Mouse (Mus musculus) MEL (cell line): Measurements from ENCODE around the gene Grb7. TPM values are rescaled to one million over a fixed set of nuclear protein-coding genes. Genes with fewer than 3 reads are reported as not detected.

Source experiments
- DNase-seq: peaks from one replicate; pipeline ENCODE4 v3.0.0; 2011; ENCODE audit warnings: low read depth, low spot score
- H3K27ac ChIP-seq: 2 replicates; pipeline ENCODE4 v1.5.1; 2012; ENCODE audit warnings: low read depth, mild to moderate bottlenecking, control low read depth, low read length, moderate library complexity; ENCODE audit not compliant: control insufficient read depth
- H3K27me3 ChIP-seq, 2 experiments: fragments of 150-350 bp in 1 of 2; sonication (generic) in 1 of 2; 2 replicates each; pipeline ENCODE4 v1.6.1; 2012; ENCODE audit warnings: low read length in 2 of 2, mild to moderate bottlenecking in 2 of 2, improper control_type of control experiment in 1 of 2, moderate library complexity in 1 of 2; ENCODE audit not compliant: insufficient read depth in 2 of 2, control insufficient read depth in 1 of 2
- H3K36me3 ChIP-seq, 2 experiments: 2 replicates each; pipeline ENCODE4 v1.6.1; 2012 to 2014; ENCODE audit warnings: low read length in 2 of 2, improper control_type of control experiment in 1 of 2, inconsistent platforms in 1 of 2, mild to moderate bottlenecking in 1 of 2; ENCODE audit not compliant: insufficient read depth in 2 of 2, control insufficient read depth in 1 of 2
- H3K4me1 ChIP-seq, 2 experiments: fragments of 150-350 bp in 1 of 2; sonication (generic) in 1 of 2; 2 replicates each; pipeline ENCODE4 v1.6.1; 2012; ENCODE audit warnings: low read length in 2 of 2, improper control_type of control experiment in 1 of 2, mild to moderate bottlenecking in 1 of 2; ENCODE audit not compliant: insufficient read depth in 2 of 2, control insufficient read depth in 1 of 2
- H3K4me3 ChIP-seq, 2 experiments: fragments of 150-350 bp in 1 of 2; sonication (generic) in 1 of 2; 2 replicates each; pipeline ENCODE4 v1.5.1; 2012; ENCODE audit warnings: low read depth in 2 of 2, low read length in 2 of 2, mild to moderate bottlenecking in 2 of 2, moderate library complexity in 2 of 2, control low read depth in 1 of 2, improper control_type of control experiment in 1 of 2; ENCODE audit not compliant: control insufficient read depth in 1 of 2, insufficient read depth in 1 of 2
- H3K79me2 ChIP-seq: 2 replicates; pipeline ENCODE4 v1.6.1; 2012; ENCODE audit warnings: mild to moderate bottlenecking, low read length, moderate library complexity; ENCODE audit not compliant: control insufficient read depth, poor library complexity, insufficient read depth
- H3K9ac ChIP-seq: 2 replicates; pipeline ENCODE4 v1.6.1; 2012; ENCODE audit warnings: low read depth, mild to moderate bottlenecking, control low read depth, low read length, moderate library complexity; ENCODE audit not compliant: control insufficient read depth, poor library complexity, severe bottlenecking
- H3K9me3 ChIP-seq: fragments of 150-350 bp; sonication (generic); replicated peaks from 2 replicates; pipeline ENCODE4 v1.6.1; 2012; ENCODE audit warnings: mild to moderate bottlenecking, low read length, improper control_type of control experiment, moderate library complexity; ENCODE audit not compliant: insufficient read depth
- BHLHE40 ChIP-seq: IDR thresholded peaks from 2 replicates; pipeline ENCODE4 v1.6.1; 2012; ENCODE audit warnings: low read depth, mild to moderate bottlenecking, inconsistent platforms, low read length, improper control_type of control experiment, borderline replicate concordance
- CHD1 ChIP-seq: IDR thresholded peaks from 2 replicates; pipeline ENCODE4 v1.6.1; 2012; ENCODE audit warnings: low read depth, mild to moderate bottlenecking, inconsistent platforms, low read length, improper control_type of control experiment
- CHD2 ChIP-seq: IDR thresholded peaks from 2 replicates; pipeline ENCODE4 v1.6.1; 2011; ENCODE audit warnings: low read length, improper control_type of control experiment
- ELF1 ChIP-seq: IDR thresholded peaks from 2 replicates; pipeline ENCODE4 v1.6.1; 2014; ENCODE audit warnings: low read depth, mild to moderate bottlenecking, inconsistent platforms, low read length, improper control_type of control experiment, moderate library complexity
- ETS1 ChIP-seq: IDR thresholded peaks from 2 replicates; pipeline ENCODE4 v1.6.1; 2012; ENCODE audit warnings: low read depth, mild to moderate bottlenecking, inconsistent platforms, low read length, improper control_type of control experiment, moderate library complexity
- GATA1 ChIP-seq: IDR thresholded peaks from 2 replicates; pipeline ENCODE4 v1.6.1; 2011; ENCODE audit warnings: low read depth, low read length, improper control_type of control experiment
- HCFC1 ChIP-seq: IDR thresholded peaks from 2 replicates; pipeline ENCODE4 v1.6.1; 2012; ENCODE audit warnings: low read depth, mild to moderate bottlenecking, inconsistent platforms, low read length, improper control_type of control experiment, moderate library complexity
- JUND ChIP-seq: IDR thresholded peaks from 2 replicates; pipeline ENCODE4 v1.6.1; 2011; ENCODE audit warnings: low read depth, mild to moderate bottlenecking, improper control_type of control experiment, low read length
- KAT2A ChIP-seq: conservative IDR thresholded peaks from 2 replicates; pipeline ENCODE4 v1.6.1; 2012; ENCODE audit warnings: low read depth, low read length, improper control_type of control experiment, inconsistent platforms
- MAZ ChIP-seq: IDR thresholded peaks from 2 replicates; pipeline ENCODE4 v1.6.1; 2012; ENCODE audit warnings: low read depth, mild to moderate bottlenecking, inconsistent platforms, low read length, improper control_type of control experiment
- MEF2A ChIP-seq: IDR thresholded peaks from 2 replicates; pipeline ENCODE4 v1.6.1; 2014; ENCODE audit warnings: low read depth, mild to moderate bottlenecking, inconsistent platforms, low read length, improper control_type of control experiment; ENCODE audit not compliant: poor library complexity, insufficient replicate concordance, severe bottlenecking; ENCODE audit errors: extremely low read depth
- MXI1 ChIP-seq: IDR thresholded peaks from 2 replicates; pipeline ENCODE4 v1.6.1; 2011; ENCODE audit warnings: mild to moderate bottlenecking, low read depth, low read length, improper control_type of control experiment
- MYB ChIP-seq: IDR thresholded peaks from 2 replicates; pipeline ENCODE4 v1.6.1; 2011; ENCODE audit warnings: mild to moderate bottlenecking, low read depth, low read length, improper control_type of control experiment
- MYC ChIP-seq: IDR thresholded peaks from 2 replicates; pipeline ENCODE4 v1.6.1; 2011; ENCODE audit warnings: low read depth, mild to moderate bottlenecking, low read length, improper control_type of control experiment, moderate library complexity
- NELFE ChIP-seq: IDR thresholded peaks from 2 replicates; pipeline ENCODE4 v1.6.1; 2011; ENCODE audit warnings: low read depth, low read length, improper control_type of control experiment
- NRF1 ChIP-seq: IDR thresholded peaks from 2 replicates; pipeline ENCODE4 v1.6.1; 2014; ENCODE audit warnings: low read depth, mild to moderate bottlenecking, inconsistent platforms, low read length, improper control_type of control experiment, moderate library complexity; ENCODE audit not compliant: poor library complexity, insufficient read depth, severe bottlenecking
- POLR2A ChIP-seq, 2 experiments: IDR thresholded peaks; 2 replicates each; pipeline ENCODE4 v1.6.1; 2011 to 2012; ENCODE audit warnings: low read length in 2 of 2, mild to moderate bottlenecking in 2 of 2, control low read depth in 1 of 2, improper control_type of control experiment in 1 of 2, low read depth in 1 of 2, moderate library complexity in 1 of 2; ENCODE audit not compliant: control insufficient read depth in 1 of 2, insufficient read depth in 1 of 2, poor library complexity in 1 of 2
- RAD21 ChIP-seq: IDR thresholded peaks from 2 replicates; pipeline ENCODE4 v1.6.1; 2011; ENCODE audit warnings: mild to moderate bottlenecking, low read depth, low read length, improper control_type of control experiment
- SIN3A ChIP-seq: IDR thresholded peaks from 2 replicates; pipeline ENCODE4 v1.6.1; 2012; ENCODE audit warnings: low read length, improper control_type of control experiment, inconsistent platforms
- SMC3 ChIP-seq: IDR thresholded peaks from 2 replicates; pipeline ENCODE4 v1.6.1; 2011; ENCODE audit warnings: low read depth, low read length, improper control_type of control experiment
- TAL1 ChIP-seq: IDR thresholded peaks from 2 replicates; pipeline ENCODE4 v1.6.1; 2012; ENCODE audit warnings: mild to moderate bottlenecking, inconsistent platforms, low read length, moderate library complexity, mixed read lengths
- TBP ChIP-seq: IDR thresholded peaks from 2 replicates; pipeline ENCODE4 v1.8.0; 2011; ENCODE audit warnings: low read depth, low read length, improper control_type of control experiment
- TCF12 ChIP-seq: IDR thresholded peaks from 2 replicates; pipeline ENCODE4 v1.6.1; 2014; ENCODE audit warnings: low read depth, mild to moderate bottlenecking, inconsistent platforms, low read length, improper control_type of control experiment, moderate library complexity
- USF1 ChIP-seq: IDR thresholded peaks from 2 replicates; pipeline ENCODE4 v1.6.1; 2014; ENCODE audit warnings: low read depth, mild to moderate bottlenecking, inconsistent platforms, low read length, improper control_type of control experiment, moderate library complexity
- USF2 ChIP-seq, 2 experiments: IDR thresholded peaks; 2 replicates each; pipeline ENCODE4 v1.6.1; 2011 to 2012; ENCODE audit warnings: improper control_type of control experiment in 2 of 2, low read length in 2 of 2, borderline replicate concordance in 1 of 2, inconsistent platforms in 1 of 2, low read depth in 1 of 2, mild to moderate bottlenecking in 1 of 2; ENCODE audit not compliant: insufficient read depth in 1 of 2
- ZC3H11A ChIP-seq: IDR thresholded peaks from 2 replicates; pipeline ENCODE4 v1.6.1; 2012; ENCODE audit warnings: low read depth, mild to moderate bottlenecking, inconsistent platforms, low read length, improper control_type of control experiment
- ZKSCAN1 ChIP-seq: IDR thresholded peaks from 2 replicates; pipeline ENCODE4 v1.6.1; 2012; ENCODE audit warnings: low read depth, mild to moderate bottlenecking, inconsistent platforms, low read length, improper control_type of control experiment, moderate library complexity
- ZMIZ1 ChIP-seq: IDR thresholded peaks from 2 replicates; pipeline ENCODE4 v1.6.1; 2012; ENCODE audit warnings: low read depth, mild to moderate bottlenecking, inconsistent platforms, low read length, improper control_type of control experiment, moderate library complexity
- polyA plus RNA-seq, 2 experiments: library from polyadenylated mRNA; stranded (reverse) in 1 of 2; unstranded in 1 of 2; fragments of >175 nt in 1 of 2; fragments of >200 nt in 1 of 2; gene quantifications; 2 replicates each; pipeline versions ENCODE4 v1.2.1 to v1.2.4; 2012; ENCODE audit warnings: low replicate concordance in 2 of 2, low read depth in 1 of 2; ENCODE audit not compliant: insufficient read length in 2 of 2, insufficient read depth in 1 of 2, missing spikeins in 1 of 2
- total RNA-seq: library from RNA; depleted of rRNA; stranded (reverse); fragments of 300-350 nt; gene quantifications from 2 replicates; pipeline ENCODE4 v1.2.3, GENCODE M21; 2012

Grb7 gene
- total and polyA plus RNA-seq, 3 experiments = 0.21 TPM; not detected in 2

DNA sequence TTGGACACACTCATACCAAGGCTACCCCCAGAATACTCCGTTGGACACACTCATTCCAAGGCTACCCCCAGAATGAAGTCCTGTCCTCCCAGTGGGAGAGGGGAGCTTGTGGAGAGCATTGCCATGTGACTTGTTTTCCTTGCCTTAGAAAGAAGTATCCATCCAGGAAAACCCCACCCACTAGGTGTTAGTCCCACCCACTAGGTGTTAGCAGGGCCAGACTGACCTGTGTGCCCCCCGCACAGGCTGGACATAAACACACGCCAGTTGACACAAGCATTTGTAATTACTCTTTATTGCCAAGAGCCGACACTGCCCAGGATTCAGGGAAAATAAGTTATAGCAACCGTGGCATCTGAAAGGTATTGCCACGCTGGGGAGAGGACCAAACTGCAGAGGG is 8.8 kb upstream of the Grb7 start:
- H3K9me3 ChIP-seq = no peaks in the 10 kb centered on the region
- no peak overlapping the region for H3K27ac ChIP-seq
- no peak overlapping the region for H3K4me3 ChIP-seq
- H3K4me1 ChIP-seq = peaks cover 2 to 5% of the 10 kb centered on the region in 2 experiments; a peak in 1 of 4 replicates
- no peak for DNase-seq
- H3K36me3 ChIP-seq = no peaks in the 10 kb centered on the region
- no peak for TF ChIP-seq MAZ
- TF ChIP-seq NRF1 = no peak
- TF ChIP-seq MYC = no peak
- TF ChIP-seq JUND = no peak
- TF ChIP-seq MEF2A = no peak
- no peak for TF ChIP-seq TCF12
- no peak for TF ChIP-seq USF1
- TF ChIP-seq ZC3H11A = no peak
- TF ChIP-seq, all 39 proteins: peak for 0
- no peaks in the 10 kb centered on the region; the same call in 1 of the 2 replicates for H3K79me2 ChIP-seq
- H3K9ac ChIP-seq = no peak overlapping the region
- peaks cover 0 to 2% of the 10 kb centered on the region in 2 experiments; a peak in 1 of 4 replicates for H3K27me3 ChIP-seq

DNA sequence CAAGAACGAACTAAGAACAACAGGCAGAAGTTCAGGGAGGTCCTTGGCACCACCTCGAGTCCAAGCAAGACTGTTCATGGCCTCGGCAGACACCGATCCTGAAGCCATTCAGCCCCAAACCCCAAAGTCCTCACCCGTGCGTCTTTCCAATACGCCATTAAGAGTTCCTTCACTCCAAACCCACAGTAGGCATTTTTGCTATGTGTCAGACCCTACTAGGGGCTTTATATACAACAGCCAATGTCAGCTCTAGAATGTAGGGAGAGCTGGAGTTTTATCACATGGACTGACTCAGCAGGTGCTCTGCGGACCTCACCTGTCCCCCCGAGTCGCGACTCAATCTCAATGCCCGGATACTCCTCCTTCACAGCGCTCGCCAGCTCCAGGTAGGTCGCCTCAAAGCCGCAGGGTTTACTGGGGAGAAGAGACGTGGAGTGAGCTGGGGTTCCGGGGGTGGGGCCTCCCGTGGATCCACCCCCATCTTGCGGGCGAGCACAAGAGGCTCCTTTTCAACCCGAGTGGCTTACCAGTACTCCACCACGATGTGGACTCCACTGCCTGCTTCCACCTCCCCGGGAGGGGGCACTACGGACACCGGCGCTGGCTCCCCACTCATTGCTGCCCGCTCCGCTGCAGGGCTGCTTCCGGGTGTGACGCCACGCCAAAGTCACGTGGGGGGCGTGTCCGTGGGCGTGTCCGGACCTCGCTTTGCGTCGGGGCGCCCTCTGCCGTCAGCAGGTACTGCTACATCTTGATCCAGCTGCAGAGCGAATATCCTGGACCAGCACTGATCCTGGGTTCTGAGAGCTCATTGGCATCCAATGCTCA is 7.6 kb upstream of the Grb7 start, which contains the start of gene Mien1:
Gene Mien1 (minus strand): TSS at position 661 of the 828 bp plus-strand sequence.
- Histone ChIP-seq H3K4me1 (peaks cover 2 to 5% of the 10 kb centered on the region in 2 experiments; a peak in 1 of 4 replicates), H3K27me3 (peaks cover 0 to 5% of the 10 kb centered on the region in 2 experiments), H3K9ac (peak within 1 kb of the TSS; percentile 75), H3K36me3 (no peaks in the 10 kb centered on the region), H3K9me3 (no peaks in the 10 kb centered on the region), H3K4me3 (peak within 1 kb of the TSS; percentile 53 to 78), H3K79me2 (no peaks in the 10 kb centered on the region; the same call in 1 of the 2 replicates), H3K27ac (peak within 1 kb of the TSS; percentile 64)
- peak; percentile 97 for DNase-seq
- no peak for TF ChIP-seq JUND
- TF ChIP-seq SIN3A = peak; percentile 98
- TF ChIP-seq ETS1 = peak; percentile 55; the same call in 1 of the 2 replicates
- no peak for TF ChIP-seq ZMIZ1
- TF ChIP-seq MXI1 = peak; percentile 88
- no peak for TF ChIP-seq TAL1
- 0 out of 2 replicates have a peak, but pooled peaks have one; percentile 11 for TF ChIP-seq NRF1
- TF ChIP-seq HCFC1 = peak; percentile 87
- no peak; the same call in 1 of the 2 replicates for TF ChIP-seq KAT2A
- TF ChIP-seq ZKSCAN1 = peak; percentile 79; the same call in 1 of the 2 replicates
- TF ChIP-seq CHD2 = no peak
- TF ChIP-seq TCF12 = peak; percentile 50
- peak; percentile 95 for TF ChIP-seq SMC3
- no peak for TF ChIP-seq MAZ
- TF ChIP-seq USF2 (IDR thresholded peaks at IDR 0.05; ENCODE audit: borderline replicate concordance in 1 of 2, insufficient read depth in 1 of 2, low read depth in 1 of 2, low read length in 2 of 2) = peak; percentile 86 to 96
- TF ChIP-seq BHLHE40 = peak; percentile 98
- TF ChIP-seq TBP = peak; percentile 55; the same call in 1 of the 2 replicates
- peak; percentile 100 for TF ChIP-seq ELF1
- TF ChIP-seq MYB = no peak
- no peak for TF ChIP-seq GATA1
- peak; percentile 71; the same call in 1 of the 2 replicates for TF ChIP-seq NELFE
- TF ChIP-seq POLR2A (IDR thresholded peaks at IDR 0.05; ENCODE audit: control insufficient read depth in 1 of 2, insufficient read depth in 1 of 2, low read depth in 1 of 2, low read length in 2 of 2, poor library complexity in 1 of 2) = peak; percentile 69 to 85; a peak in 2 of 4 replicates
- TF ChIP-seq CHD1 = no peak
- TF ChIP-seq RAD21 = peak; percentile 49
